Mouse (Mus musculus) midbrain, embryonic 12.5 days (tissue): ENCODE data around the gene Vim. TPM values are rescaled to one million over a fixed set of nuclear protein-coding genes. Genes with fewer than 3 reads are reported as not detected.
"Not testable (repeated sequence)": the region's sequence is repeated elsewhere in the genome, so short reads cannot be mapped to it uniquely, and the experiment has no call there.

Experiments used
- ATAC-seq: fragments of 200-750 bp; cut with Nextera tagmentation; 2 replicates; pipeline ENCODE4 v1.8.0; 2017; ENCODE audit warnings: low read depth, moderate TSS enrichment, moderate library complexity; ENCODE audit not compliant: low FRiP score
- H3K27ac ChIP-seq: fragments of 300-500 bp; sonication (generic); replicated peaks from 2 replicates; pipeline ENCODE4 v1.5.1; 2016; ENCODE audit warnings: mild to moderate bottlenecking
- H3K27me3 ChIP-seq: fragments of 300-500 bp; sonication (generic); 2 replicates; pipeline ENCODE4 v1.6.1; 2016; ENCODE audit warnings: mild to moderate bottlenecking
- H3K36me3 ChIP-seq: fragments of 300-500 bp; sonication (generic); 2 replicates; pipeline ENCODE4 v1.6.1; 2016
- H3K4me1 ChIP-seq: fragments of 300-500 bp; sonication (generic); 2 replicates; pipeline ENCODE4 v1.6.1; 2016
- H3K4me2 ChIP-seq: fragments of 300-500 bp; sonication (generic); replicated peaks from 2 replicates; pipeline ENCODE4 v1.6.1; 2016; ENCODE audit warnings: mild to moderate bottlenecking, moderate library complexity
- H3K4me3 ChIP-seq: fragments of 300-500 bp; sonication (generic); 2 replicates; pipeline ENCODE4 v1.5.1; 2016; ENCODE audit warnings: mild to moderate bottlenecking
- H3K9ac ChIP-seq: fragments of 300-500 bp; sonication (generic); replicated peaks from 2 replicates; pipeline ENCODE4 v1.6.1; 2016; ENCODE audit warnings: mild to moderate bottlenecking, moderate library complexity
- H3K9me3 ChIP-seq: fragments of 300-500 bp; sonication (generic); 2 replicates; pipeline ENCODE4 v1.6.1; 2016; ENCODE audit warnings: mild to moderate bottlenecking
- WGBS: fragments of 180-500 bp; shearing (Covaris S2); methylation state at CpG from one replicate; pipeline ENCODE4 v1.1.7; 2016; 5-methylcytosine and 5-hydroxymethylcytosine counted together
- polyA plus RNA-seq: library from polyadenylated mRNA; unstranded; fragments of >200 nt; fragmentation: Nextera tagmentation; extraction: Ambion mirVana; gene quantifications from 2 replicates; pipeline ENCODE4 v1.2.1, GENCODE M21; 2016

Gene Vim
- polyA plus RNA-seq, 1 experiment from 2014 or later: 1,191 TPM

DNA sequence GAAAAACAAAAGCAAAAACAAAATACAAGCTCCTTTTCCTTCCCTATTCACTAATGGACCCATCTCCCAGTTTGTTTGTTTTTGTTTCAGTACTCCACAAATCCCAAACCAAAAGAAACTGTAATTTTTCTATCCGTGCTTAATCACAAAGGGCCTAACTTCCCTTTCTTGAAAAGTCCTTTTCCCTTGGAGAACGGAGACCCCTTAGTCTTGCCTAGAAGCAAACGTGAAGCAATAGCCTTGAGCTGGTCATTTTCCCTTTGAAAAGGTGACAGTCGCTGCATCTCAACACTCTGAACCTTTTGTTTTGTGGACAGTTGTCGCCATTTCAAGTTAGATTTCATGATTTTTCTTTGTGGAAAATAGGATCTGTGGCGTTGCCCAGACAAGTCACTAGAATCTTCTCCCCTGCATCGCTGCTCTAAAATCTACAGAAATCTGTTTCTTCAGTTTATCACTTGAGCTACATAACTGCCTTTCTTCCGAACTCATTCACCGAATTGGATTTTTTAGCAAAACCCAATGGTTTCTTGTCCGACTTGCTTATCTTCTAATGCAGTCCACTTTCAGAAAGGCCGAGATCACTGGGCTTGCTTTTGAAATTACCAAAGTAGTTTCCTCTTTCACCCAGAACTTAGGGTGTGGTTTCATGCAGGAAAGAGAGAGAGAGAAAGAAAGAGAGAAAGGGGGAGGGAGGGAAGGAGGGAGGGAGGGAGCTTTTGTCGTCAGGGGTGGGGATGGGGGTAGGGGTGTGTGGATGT lies 900 bp upstream of the Vim start:
- no peaks in the 10 kb centered on the region for H3K27me3 ChIP-seq
- ATAC-seq: peak; percentile 1; the same call in 1 of the 2 replicates
- 1% methylated on average over 12 of the region's 12 CpGs for WGBS
- H3K9ac ChIP-seq: peak overlapping the region; percentile 98
- no peaks in the 10 kb centered on the region for H3K9me3 ChIP-seq
- H3K4me2 ChIP-seq: peak overlapping the region; percentile 63
- peak overlapping the region; percentile 94 for H3K4me3 ChIP-seq
- H3K36me3 ChIP-seq: peaks cover 6% of the 10 kb centered on the region; the same call in 1 of the 2 replicates
- H3K4me1 ChIP-seq: peaks cover 27% of the 10 kb centered on the region
- peak overlapping the region; percentile 97 for H3K27ac ChIP-seq

DNA sequence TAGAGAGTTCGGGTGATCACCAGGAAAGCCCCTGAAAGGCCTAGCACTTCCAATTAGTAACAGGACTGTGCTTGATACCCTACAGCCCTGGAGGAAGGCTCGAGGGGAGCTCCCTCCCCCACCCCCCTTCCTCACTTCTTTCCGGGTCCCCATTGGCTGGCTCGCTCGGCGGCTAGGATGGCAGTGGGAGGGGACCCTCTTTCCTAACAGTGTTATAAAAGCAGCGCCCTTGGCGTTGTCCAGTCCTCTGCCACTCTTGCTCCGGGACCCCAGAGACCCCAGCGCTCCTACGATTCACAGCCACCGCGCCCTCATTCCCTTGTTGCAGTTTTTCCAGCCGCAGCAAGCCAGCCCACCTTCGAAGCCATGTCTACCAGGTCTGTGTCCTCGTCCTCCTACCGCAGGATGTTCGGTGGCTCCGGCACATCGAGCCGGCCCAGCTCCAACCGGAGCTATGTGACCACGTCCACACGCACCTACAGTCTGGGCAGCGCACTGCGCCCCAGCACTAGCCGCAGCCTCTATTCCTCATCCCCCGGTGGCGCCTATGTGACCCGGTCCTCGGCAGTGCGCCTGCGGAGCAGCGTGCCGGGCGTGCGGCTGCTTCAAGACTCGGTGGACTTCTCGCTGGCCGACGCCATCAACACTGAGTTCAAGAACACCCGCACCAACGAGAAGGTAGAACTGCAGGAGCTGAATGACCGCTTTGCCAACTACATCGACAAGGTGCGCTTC lies 506 bp downstream of the Vim start:
- H3K4me1 ChIP-seq: peaks cover 38% of the 10 kb centered on the region
- H3K9ac ChIP-seq: peak overlapping the region; percentile 98
- under 1% methylated on average over 46 of the region's 46 CpGs for WGBS

DNA sequence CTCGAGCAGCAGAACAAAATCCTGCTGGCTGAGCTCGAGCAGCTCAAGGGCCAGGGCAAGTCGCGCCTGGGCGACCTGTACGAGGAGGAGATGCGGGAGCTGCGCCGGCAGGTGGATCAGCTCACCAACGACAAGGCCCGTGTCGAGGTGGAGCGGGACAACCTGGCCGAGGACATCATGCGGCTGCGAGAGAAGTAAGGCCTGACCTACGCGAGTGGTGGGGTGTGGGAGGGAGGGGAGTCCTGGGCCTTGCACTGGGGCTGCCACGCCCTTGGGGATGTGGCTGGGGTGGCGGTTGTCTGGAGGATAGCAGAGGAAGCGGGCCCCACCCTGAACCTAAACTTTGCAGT lies 1.0 kb downstream of the Vim start:
- H3K4me2 ChIP-seq: peak overlapping the region; percentile 63
- H3K9ac ChIP-seq: peak overlapping the region; percentile 98
- H3K4me3 ChIP-seq: peak overlapping the region; percentile 94
- no peaks in the 10 kb centered on the region for H3K27me3 ChIP-seq
- H3K27ac ChIP-seq: peak overlapping the region; percentile 97
- H3K4me1 ChIP-seq: peaks cover 38% of the 10 kb centered on the region
- no peaks in the 10 kb centered on the region for H3K9me3 ChIP-seq
- no peak for ATAC-seq
- peaks cover 23% of the 10 kb centered on the region for H3K36me3 ChIP-seq
- WGBS: 0% methylated on average over 21 of the region's 21 CpGs

More for the DNA sequence above, 506 bp downstream of the Vim start:
- peak overlapping the region; percentile 94 for H3K4me3 ChIP-seq
- no peaks in the 10 kb centered on the region for H3K9me3 ChIP-seq
- H3K27me3 ChIP-seq: no peaks in the 10 kb centered on the region
- peak; percentile 90 for ATAC-seq
- peak overlapping the region; percentile 97 for H3K27ac ChIP-seq
- peaks cover 17% of the 10 kb centered on the region for H3K36me3 ChIP-seq
- H3K4me2 ChIP-seq: peak overlapping the region; percentile 63

DNA sequence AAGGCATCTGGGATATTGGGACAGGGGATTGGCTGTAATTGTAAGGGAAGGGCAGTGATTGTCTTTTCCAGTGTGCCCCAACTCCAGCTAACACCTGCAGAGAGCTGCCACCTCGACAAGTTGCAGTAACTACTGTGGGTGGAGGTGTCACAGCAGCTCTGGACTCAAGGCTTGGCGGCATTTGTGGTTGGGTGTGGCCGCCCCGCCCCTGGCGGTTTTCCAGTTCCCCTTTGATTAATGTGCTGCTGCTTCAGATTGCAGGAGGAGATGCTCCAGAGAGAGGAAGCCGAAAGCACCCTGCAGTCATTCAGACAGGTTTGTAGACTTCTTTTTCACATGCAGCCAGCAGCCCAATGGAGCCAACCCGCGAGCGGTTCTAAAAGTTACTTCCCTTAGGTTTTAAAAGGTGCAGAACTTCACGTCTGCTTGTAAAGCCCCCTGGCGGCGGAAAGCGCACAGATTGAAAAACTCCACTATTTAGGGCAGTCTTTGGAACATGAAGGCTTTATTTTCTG lies 1.6 kb downstream of the Vim start:
- Histone ChIP-seq H3K4me3 (peak overlapping the region; percentile 94), H3K9me3 (no peaks in the 10 kb centered on the region), H3K27me3 (no peaks in the 10 kb centered on the region), H3K4me1 (peaks cover 38% of the 10 kb centered on the region), H3K36me3 (peaks cover 29% of the 10 kb centered on the region), H3K27ac (peak overlapping the region; percentile 97), H3K4me2 (peak overlapping the region; percentile 63), H3K9ac (peak overlapping the region; percentile 98)
- no peak for ATAC-seq
- WGBS: 0% methylated on average over 13 of the region's 13 CpGs

DNA sequence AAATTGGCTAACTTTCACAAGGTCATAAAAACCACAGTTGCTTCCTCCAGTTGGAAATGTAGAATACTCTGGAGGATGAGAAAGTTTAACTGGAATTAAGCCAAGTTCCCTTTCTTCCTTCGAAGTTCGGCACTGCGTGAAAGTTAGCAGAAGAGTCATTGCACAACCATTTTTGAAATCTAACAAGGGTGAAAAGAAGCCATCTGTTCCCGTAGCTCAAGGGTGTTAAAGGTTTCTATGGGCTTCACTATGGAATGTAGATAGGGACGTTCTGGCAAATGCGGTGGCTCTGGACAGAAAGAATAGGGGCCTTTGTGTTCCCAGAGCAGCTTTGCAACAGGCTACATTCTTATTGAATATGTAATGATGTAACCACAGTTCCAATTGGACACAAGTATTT lies 2.2 kb downstream of the Vim start:
- Histone ChIP-seq H3K4me1 (peaks cover 38% of the 10 kb centered on the region), H3K4me3 (peak overlapping the region; percentile 94), H3K27me3 (no peaks in the 10 kb centered on the region), H3K4me2 (peak overlapping the region; percentile 63), H3K9me3 (no peaks in the 10 kb centered on the region), H3K27ac (peak overlapping the region; percentile 97), H3K9ac (peak overlapping the region; percentile 98), H3K36me3 (peaks cover 34% of the 10 kb centered on the region)
- WGBS: 3% methylated on average over 6 of the region's 6 CpGs
- peak; percentile 42 for ATAC-seq

DNA sequence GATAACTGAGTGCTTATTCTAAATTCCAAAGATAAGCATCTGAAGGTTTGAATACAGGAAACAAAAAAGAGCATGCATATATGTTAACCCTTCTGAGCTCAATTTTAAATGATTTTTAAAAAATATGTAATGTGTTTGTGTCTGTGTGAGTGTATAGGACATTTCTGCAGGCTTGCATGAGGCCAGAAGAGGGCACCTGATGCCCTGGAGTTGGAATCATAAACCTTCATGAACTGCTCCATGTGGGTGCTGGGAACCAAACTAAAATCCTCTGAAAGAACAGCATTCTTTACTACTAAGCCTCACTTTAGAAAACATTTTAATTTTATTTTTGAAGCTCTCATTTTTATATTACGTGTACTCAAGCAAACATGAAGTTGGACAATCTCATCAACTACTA lies 3.7 kb downstream of the Vim start:
- H3K36me3 ChIP-seq: peaks cover 48% of the 10 kb centered on the region
- ATAC-seq: no peak
- peak overlapping the region; percentile 27 for H3K4me3 ChIP-seq
- 94% methylated on average over 1 of the region's 1 CpGs for WGBS
- peak overlapping the region; percentile 47 for H3K4me2 ChIP-seq
- no peaks in the 10 kb centered on the region for H3K27me3 ChIP-seq
- no peaks in the 10 kb centered on the region for H3K9me3 ChIP-seq
- no peak overlapping the region for H3K9ac ChIP-seq
- H3K27ac ChIP-seq: no peak overlapping the region
- H3K4me1 ChIP-seq: peaks cover 27% of the 10 kb centered on the region

DNA sequence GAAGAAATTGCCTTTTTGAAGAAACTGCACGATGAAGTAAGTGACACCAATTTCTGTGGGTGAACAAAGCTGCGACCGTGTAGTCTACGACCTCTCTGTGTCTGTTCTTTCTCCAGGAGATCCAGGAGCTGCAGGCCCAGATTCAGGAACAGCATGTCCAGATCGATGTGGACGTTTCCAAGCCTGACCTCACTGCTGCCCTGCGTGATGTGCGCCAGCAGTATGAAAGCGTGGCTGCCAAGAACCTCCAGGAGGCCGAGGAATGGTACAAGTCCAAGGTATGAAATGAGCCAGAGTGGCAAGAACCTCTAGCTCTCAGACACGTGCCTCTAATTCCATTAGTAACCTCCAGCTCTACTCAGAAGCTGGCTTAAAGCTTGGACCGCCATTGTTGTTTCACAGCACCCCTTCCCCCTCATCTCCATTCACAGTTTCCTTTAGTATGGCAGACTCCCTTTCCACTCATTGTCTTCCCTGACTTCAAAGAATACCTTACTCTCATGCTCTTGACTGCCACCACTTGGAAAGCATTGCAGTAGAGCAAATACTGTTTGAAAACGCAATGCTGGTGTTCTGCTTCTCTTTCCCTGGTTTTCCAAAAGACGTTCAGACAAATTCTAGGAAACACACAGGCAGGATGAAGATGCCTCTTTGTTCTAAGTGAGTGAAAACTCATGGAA lies 4.9 kb downstream of the Vim start:
- Histone ChIP-seq H3K4me2 (peak overlapping the region; percentile 32), H3K36me3 (peaks cover 58% of the 10 kb centered on the region), H3K9ac (no peak overlapping the region), H3K4me1 (peaks cover 20% of the 10 kb centered on the region), H3K9me3 (no peaks in the 10 kb centered on the region), H3K27me3 (no peaks in the 10 kb centered on the region), H3K27ac (peak overlapping the region; percentile 63; the same call in 1 of the 2 replicates), H3K4me3 (no peak overlapping the region)
- 59% methylated on average over 14 of the region's 14 CpGs for WGBS
- ATAC-seq: no peak

DNA sequence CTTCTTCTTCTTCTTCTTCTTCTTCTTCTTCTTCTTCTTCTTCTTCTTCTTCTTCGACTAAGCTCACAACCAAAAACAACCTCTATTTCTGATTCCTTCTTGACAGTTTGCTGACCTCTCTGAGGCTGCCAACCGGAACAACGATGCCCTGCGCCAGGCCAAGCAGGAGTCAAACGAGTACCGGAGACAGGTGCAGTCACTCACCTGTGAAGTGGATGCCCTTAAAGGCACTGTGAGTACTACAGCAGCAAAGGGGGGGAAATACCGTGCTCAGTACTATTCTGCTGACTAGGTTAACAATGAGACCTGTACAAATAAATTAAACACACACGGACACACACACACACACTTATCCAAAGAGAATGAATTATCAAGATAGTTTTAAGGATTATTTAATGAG lies 5.6 kb downstream of the Vim start:
- Histone ChIP-seq H3K9me3 (no peaks in the 10 kb centered on the region), H3K27me3 (no peaks in the 10 kb centered on the region), H3K27ac (no peak overlapping the region), H3K4me1 (peaks cover 20% of the 10 kb centered on the region), H3K4me3 (no peak overlapping the region), H3K36me3 (peaks cover 60% of the 10 kb centered on the region), H3K9ac (no peak overlapping the region), H3K4me2 (no peak overlapping the region)
- 96% methylated on average over 8 of the region's 8 CpGs for WGBS
- ATAC-seq: no peak

DNA sequence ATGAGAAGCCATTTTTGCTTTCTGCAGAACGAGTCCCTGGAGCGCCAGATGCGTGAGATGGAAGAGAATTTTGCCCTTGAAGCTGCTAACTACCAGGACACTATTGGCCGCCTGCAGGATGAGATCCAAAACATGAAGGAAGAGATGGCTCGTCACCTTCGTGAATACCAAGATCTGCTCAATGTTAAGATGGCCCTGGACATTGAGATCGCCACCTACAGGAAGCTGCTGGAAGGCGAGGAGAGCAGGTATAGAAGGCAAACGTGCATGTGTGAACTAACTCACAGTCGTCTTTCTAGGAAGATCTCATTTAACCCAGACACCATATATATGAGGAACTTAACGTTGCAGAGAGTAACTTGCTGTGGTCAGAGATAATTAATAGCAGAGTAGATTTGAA lies 6.3 kb downstream of the Vim start:
- no peak for ATAC-seq
- Histone ChIP-seq H3K27ac (no peak overlapping the region), H3K9me3 (no peaks in the 10 kb centered on the region), H3K36me3 (peaks cover 60% of the 10 kb centered on the region), H3K27me3 (no peaks in the 10 kb centered on the region), H3K9ac (no peak overlapping the region), H3K4me1 (peaks cover 20% of the 10 kb centered on the region), H3K4me2 (no peak overlapping the region), H3K4me3 (no peak overlapping the region)
- WGBS: 59% methylated on average over 11 of the region's 11 CpGs

DNA sequence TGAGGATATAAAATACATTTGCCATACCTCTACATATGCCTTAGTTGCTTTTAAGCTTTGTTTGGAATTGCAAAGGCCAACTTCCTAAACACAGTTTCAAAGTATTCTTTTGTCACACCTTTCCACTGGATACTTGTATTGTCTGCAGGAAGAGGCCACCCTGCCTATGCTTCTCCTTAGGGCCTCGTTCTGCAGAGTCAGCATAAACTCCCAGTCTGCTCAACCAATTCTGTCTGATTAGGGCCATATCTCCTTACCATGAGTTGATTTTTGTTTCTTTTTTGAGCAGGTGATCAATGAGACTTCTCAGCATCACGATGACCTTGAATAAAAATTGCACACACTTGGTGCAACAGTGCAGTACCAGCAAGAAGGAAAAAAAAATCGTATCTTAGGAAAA lies 8.5 kb downstream of the Vim start:
- H3K9me3 ChIP-seq: no peaks in the 10 kb centered on the region
- ATAC-seq: no peak
- 92% methylated on average over 3 of the region's 3 CpGs for WGBS
- peaks cover 13% of the 10 kb centered on the region for H3K4me1 ChIP-seq
- H3K27me3 ChIP-seq: no peaks in the 10 kb centered on the region
- H3K36me3 ChIP-seq: peaks cover 58% of the 10 kb centered on the region
- no peak overlapping the region for H3K4me3 ChIP-seq
- H3K27ac ChIP-seq: no peak overlapping the region
- no peak overlapping the region for H3K4me2 ChIP-seq
- no peak overlapping the region for H3K9ac ChIP-seq

DNA sequence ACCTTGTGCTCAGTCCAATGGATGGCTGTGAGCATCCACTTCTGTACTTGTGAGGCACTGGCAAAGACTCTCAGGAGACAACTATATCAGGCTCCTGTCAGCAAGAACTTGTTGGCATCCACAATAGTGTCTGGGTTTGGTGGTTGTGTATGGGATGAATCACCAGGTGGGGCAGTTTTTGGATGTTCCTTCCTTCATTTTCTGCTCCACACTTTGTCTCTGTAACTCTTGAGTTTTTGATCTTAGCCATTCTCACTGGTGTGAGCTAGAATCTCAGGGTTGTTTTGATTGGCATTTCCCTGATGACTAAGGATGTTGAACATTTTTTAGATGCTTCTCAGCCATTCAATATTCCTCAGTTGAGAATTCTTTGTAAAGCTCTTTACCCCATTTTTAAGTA lies 10.0 kb downstream of the Vim start:
- H3K9me3 ChIP-seq, H3K4me2 ChIP-seq, H3K9ac ChIP-seq, H3K27ac ChIP-seq, H3K4me1 ChIP-seq, H3K27me3 ChIP-seq, H3K4me3 ChIP-seq, ATAC-seq: not testable (repeated sequence)
- peaks cover 46% of the 10 kb centered on the region for H3K36me3 ChIP-seq

DNA sequence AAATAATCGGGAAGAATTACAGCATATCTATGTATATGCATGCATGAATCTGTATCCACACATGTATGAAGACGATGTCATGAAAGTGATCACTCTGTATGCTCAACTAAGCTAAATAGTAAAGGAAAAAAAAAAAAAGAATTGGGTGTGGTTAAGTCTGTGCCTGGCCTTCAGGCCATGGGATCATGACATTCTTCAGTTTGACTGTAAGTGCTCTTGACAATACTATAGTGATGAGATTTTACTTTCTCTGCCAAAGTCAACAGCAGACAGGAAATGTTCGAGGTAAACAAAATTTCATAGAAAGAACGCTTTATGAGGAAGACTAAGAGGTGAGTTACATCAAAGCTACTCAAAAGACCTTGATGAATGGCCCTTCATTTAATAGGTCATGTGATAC lies 19.6 kb downstream of the Vim start:
- H3K27me3 ChIP-seq: no peaks in the 10 kb centered on the region
- H3K9me3 ChIP-seq: no peaks in the 10 kb centered on the region
- H3K36me3 ChIP-seq: no peaks in the 10 kb centered on the region
- no peak overlapping the region for H3K27ac ChIP-seq
- no peaks in the 10 kb centered on the region for H3K4me1 ChIP-seq
- H3K9ac ChIP-seq: no peak overlapping the region
- no peak for ATAC-seq
- WGBS: 92% methylated on average over 4 of the region's 4 CpGs
- H3K4me2 ChIP-seq: no peak overlapping the region
- no peak overlapping the region for H3K4me3 ChIP-seq
